Mouse (Mus musculus) embryo, embryonic 9.5 days (tissue): ENCODE data around the gene Ociad2.

ENCODE experiments used
- DNase-seq: peaks from one replicate; pipeline ENCODE4 v3.0.0-alpha.2; 2017; ENCODE audit errors: extremely low spot score

Gene Ociad2

GRCm38 (mm10) chr5:73340723-73341235 is at the start of gene Ociad2:
Ociad2 (minus strand) TSS chr5:73341028.
- no peak for DNase-seq

- DNase-seq, result no peak
These were observed 42.8 kb upstream of the Ociad2 start for GRCm38 (mm10) chr5:73383647-73383970.

DNA sequence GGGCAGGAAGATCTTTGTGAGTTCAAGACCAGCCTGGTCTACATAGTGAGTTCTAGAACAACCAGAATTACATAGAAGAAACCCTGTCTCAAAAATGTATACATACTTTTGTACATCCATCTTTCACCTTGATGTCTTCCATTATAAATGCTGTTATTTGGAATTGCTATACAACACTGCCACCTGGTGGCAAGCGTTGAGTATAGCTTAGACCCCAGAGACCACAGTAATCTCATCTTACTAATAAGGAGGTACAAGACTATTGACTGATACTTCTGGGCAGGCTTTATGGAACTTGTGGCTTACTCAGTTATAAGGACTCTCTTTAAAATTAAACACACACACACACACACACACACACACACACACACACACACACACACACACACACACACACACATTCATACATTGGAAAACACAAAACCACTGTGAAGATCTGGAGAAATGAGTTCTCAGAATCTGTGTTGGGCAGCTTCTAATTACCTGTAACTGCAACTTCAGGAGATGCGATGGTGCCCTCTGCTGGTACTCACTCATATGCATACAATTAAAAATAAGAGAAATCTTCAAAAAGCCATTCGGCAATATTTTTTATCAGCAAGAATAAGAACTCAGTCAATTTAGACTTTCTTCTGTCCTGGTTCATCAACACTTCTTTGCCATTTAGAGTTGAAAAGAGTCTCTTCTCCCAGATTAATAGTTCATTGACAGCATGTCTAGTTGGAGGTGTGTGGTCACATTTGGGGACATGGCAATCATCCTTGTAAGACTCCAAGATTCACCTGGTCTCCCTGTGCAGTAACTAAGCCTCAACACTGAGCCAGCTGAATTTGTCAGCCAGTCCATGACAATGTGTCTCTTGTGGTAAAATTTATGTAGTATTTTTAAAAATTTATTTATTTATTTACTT is 42.2 kb upstream of the Ociad2 start:
- peak; percentile 68 for DNase-seq

DNA sequence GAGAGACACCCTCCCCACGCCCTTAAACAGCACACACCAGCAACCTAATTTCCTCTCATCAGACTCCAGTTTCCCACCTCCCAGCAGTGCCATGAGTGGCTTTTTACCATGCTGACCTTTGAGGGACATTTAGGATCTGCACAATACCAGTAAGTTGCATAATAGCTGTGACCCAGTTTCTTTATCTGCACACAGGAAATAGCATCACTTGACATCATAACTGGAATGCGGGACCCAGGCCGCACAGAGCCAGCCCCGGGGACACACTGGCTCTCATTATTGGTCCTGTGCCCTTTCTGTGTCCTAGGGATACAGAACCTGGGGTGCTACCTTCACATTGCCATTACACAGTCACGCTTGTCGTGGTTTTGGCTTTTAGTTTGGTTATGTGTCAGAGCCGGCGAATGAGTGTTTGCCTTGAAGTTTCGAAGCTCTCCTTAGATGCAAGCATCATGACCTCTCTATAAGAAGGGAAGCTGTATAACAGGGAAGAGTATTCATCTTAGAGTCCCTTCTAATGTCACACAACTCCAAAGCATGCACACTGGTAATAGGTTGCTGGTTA is 41.2 kb upstream of the Ociad2 start:
- DNase-seq, result no peak

DNA sequence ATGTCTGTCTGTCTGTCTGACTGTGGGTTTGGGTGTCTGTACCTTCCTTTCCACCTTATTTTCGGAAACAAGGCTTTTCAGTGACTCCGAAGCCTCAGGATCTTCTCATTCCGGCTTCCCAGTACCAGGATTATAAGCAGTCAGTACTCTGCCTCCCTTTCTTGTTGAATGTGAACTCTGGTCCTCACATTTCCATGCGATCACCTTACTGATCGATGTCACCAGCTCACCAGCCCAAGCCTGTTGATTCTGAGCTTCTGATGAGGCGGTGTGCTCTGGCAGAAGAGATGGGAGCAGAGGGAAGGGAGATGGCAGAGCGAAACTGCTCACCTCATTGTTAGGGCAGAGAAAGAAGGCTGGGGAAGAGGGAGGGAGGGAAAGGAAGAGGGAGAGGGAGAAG is 40.7 kb upstream of the Ociad2 start:
- no peak for DNase-seq

GRCm38 (mm10) chr5:73380829-73381228 is 40.0 kb upstream of the Ociad2 start:
- no peak for DNase-seq

DNA sequence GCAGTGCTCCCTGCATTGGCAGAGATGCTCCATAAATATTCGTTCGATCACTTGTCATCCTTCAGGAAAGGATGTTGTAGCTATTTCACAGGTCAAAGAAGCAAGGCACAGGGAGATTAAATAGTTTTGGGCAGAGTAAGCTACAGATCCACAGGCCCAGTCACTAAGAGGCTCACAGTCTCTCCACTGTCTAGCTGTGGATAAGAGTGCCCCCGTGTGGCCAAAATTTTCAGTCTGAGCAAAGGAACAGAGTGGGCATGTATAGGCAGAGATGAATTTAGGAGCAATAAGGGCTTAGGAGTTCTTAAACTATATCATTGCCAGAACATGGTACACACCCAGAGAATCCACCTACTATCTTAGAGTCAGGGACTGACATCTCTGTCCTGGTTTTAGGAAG is 39.1 kb upstream of the Ociad2 start:
- peak; percentile 82 for DNase-seq

GRCm38 (mm10) chr5:73376491-73376890 is 35.7 kb upstream of the Ociad2 start:
- DNase-seq, result no peak

DNA sequence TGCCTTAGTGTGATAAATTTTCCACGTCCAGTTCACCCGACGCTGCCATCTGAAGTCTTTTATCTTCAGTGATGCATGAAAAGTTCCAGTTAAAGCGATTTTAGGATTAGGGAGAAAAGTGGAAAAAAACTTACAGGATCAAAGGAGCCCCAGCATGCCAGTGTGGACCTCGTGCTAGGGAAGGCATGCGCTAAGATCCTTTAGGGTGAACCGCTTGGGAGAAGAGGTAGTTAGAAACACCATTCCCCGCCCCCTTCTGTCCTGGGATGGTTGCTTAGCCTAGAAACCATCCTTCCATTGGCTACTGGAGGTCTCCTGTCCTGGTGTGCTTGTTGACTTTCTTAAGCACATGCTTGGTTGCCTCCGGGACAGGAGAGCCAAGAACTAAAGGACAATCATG is 35.2 kb upstream of the Ociad2 start:
- no peak for DNase-seq

GRCm38 (mm10) chr5:73373184-73373583 is 32.4 kb upstream of the Ociad2 start:
- no peak for DNase-seq

DNA sequence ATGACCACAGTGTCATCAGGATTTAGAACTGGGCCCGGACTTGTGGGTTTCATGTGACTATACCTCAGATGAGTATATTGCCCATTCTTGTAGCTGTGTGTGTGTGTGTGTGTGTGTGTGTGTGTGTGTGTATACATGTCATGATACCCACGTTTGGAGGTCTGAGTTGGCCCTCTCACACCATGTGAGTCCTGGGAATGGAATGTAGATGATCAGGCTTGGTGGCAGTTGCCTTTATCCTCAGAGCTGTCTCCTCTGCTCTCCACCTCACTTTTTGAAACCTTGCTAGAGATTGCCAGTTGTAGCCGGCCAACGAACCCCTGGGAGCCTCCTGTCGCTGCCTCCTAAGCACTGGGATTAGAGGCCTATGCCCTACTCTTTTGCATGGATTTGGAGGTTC is 31.8 kb upstream of the Ociad2 start:
- DNase-seq, result no peak

- DNase-seq, result no peak
These were observed 28.9 kb upstream of the Ociad2 start for GRCm38 (mm10) chr5:73369731-73370130.

- no peak for DNase-seq
These were observed 28.1 kb upstream of the Ociad2 start for GRCm38 (mm10) chr5:73368845-73369447.

DNA sequence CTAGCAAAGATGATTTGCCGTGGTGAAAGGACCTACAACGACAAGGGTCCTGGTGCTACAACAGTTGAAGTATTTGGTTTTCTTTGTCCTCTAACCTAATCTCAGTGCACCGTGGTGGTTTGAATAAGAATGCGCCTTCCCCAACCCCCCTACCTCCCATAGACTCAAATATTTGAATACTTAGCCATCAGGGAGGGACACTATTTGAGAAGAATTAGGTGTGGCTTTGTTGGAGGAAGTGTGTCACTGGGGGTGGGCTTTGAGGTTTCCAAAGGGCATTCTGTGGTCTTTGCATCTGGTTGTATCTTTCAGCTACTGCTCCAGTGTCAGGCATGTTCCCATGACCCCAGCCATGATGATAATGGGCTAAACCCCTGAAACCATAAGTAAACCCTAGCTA is 27.1 kb upstream of the Ociad2 start:
- no peak for DNase-seq

DNA sequence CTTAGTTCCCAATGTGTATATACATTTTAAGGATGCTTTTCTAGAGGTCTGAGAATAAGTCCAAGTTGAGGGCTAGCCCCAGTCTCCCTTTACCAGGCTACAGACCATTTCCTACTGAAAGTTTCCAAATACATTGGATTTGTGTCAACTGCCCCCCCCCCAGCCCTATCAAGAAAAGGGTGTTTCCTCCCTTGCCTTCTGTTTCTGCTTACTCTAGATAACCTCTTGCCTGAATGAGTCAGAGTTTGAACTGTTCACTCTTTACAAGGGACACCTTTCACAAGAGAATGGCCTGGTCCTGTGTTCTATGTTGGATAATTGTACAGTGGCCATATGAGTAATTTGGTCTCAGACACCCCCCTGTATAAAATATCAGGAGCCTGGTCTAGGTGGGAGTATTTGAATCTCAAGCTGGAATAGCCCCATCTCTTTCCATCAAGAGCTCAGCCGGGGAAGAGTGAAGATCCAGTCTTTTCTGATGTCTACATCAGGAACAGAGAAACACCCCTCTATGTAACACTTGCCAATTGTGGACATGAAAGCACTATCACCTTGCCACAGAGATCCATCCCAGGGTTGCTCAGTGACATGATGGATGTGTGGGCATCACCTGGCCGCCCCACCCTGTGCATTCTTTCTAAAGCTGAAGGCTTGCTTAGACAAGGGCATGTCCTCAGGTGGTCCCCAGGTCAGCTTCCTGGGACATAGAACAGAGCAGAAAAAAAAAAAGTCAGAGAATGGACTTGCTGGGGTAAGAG is 23.5 kb upstream of the Ociad2 start:
- no peak for DNase-seq

DNA sequence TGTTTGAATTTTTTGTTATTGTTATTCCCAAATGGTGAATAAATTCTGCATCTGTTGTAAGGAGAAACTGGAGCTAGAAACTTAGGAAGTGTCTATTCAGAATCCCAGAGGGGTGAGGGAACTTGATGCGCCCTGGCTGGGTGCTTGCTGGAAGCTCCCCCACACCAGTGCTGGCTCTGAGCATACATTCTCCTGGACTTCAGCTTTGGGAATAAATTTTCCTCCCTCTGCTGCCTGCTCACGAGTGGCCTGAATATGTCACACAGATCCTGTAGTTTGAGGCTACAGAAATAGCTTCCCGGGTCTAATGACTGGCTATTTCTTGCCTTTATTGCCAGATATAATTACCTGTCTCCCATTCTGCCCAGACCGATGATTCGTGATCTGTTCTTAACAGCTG is 22.0 kb upstream of the Ociad2 start:
- no peak for DNase-seq

GRCm38 (mm10) chr5:73362338-73362737 is 21.5 kb upstream of the Ociad2 start:
- no peak for DNase-seq

DNA sequence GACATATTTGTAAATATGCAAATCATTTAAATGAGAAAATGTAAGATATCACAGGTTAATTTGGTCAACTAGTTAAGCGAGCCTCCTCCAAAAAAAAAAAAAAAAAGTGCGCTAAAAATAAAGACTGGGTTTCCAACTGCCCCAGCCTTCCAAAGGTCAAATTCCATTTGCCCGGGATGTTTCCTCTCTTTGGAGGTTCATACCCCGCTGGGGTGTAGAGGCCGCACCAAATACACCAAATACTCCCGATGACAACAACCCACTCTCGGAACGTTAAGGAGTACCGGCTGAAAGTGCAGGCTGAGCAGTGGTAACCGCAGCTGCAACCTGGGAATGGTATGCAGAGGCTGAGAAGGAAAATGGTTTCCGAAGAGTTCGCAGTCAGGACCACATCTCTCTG is 19.4 kb upstream of the Ociad2 start:
- no peak for DNase-seq

- no peak for DNase-seq
These were observed 18.9 kb upstream of the Ociad2 start for GRCm38 (mm10) chr5:73359752-73360141.

GRCm38 (mm10) chr5:73359134-73359751 is 18.4 kb upstream of the Ociad2 start:
- DNase-seq, result no peak

GRCm38 (mm10) chr5:73355393-73355792 is 14.6 kb upstream of the Ociad2 start:
- no peak for DNase-seq

- no peak for DNase-seq
These were observed 13.2 kb upstream of the Ociad2 start for GRCm38 (mm10) chr5:73353978-73354377.
